Mouse (Mus musculus): ENCODE measurements around the gene Olfr351.

The Olfr351 gene

GRCm38 (mm10) chr2:36862560-36862959 is at the start of gene Olfr351:
Gene Olfr351 (minus strand): TSS chr2:36862660.
- DNase-seq (ENCODE audit: low read depth, low spot score): no peak

GRCm38 (mm10) chr2:36905380-36905779 is 42.9 kb upstream of the Olfr351 start, which contains the start of gene Olfr354:
Gene Olfr354 (plus strand): TSS chr2:36905680.
- DNase-seq (ENCODE audit: low read depth, low spot score): no peak

GRCm38 (mm10) chr2:36897114-36897513 is 34.7 kb upstream of the Olfr351 start:
- no peak for DNase-seq (ENCODE audit: low read depth, low spot score)

GRCm38 (mm10) chr2:36892836-36893235 is 30.4 kb upstream of the Olfr351 start, which contains the start of gene Olfr353:
Gene Olfr353 (minus strand): TSS chr2:36892936.
- DNase-seq (ENCODE audit: low read depth, low spot score): no peak

- no peak for DNase-seq (ENCODE audit: low read depth, low spot score)
These were observed 5.7 kb upstream of the Olfr351 start, which contains the start of gene Olfr352 for GRCm38 (mm10) chr2:36868160-36868559. Gene Olfr352 (plus strand): TSS chr2:36868460.

- no peak for DNase-seq (ENCODE audit: low read depth, low spot score)
These were observed 16.4 kb downstream of the Olfr351 start, which contains the start of gene Olfr350 for GRCm38 (mm10) chr2:36846010-36846409. Gene Olfr350 (plus strand): TSS chr2:36846310.

- DNase-seq (ENCODE audit: low read depth, low spot score): no peak
These were observed 45.5 kb downstream of the Olfr351 start, which contains the start of gene Olfr3 for GRCm38 (mm10) chr2:36816932-36817331. Gene Olfr3 (minus strand): TSS chr2:36817032.

Measured in retina, postnatal 7 days (tissue).